Mouse (Mus musculus): ENCODE results near the gene Per3. TPM values are rescaled to one million over a fixed set of nuclear protein-coding genes. Genes with fewer than 3 reads are reported as not detected.

Gene Per3
- polyA plus RNA-seq, 1 experiment, result 1.6 TPM

- Histone ChIP-seq H3ac (ENCODE audit: control insufficient read depth, insufficient read length, low read depth) (no peak overlapping the region), H3K36me3 (ENCODE audit: control insufficient read depth, insufficient read depth) (no peaks in the 10 kb centered on the region), H3K79me3 (ENCODE audit: low read depth) (no peaks in the 10 kb centered on the region), H3K27me3 (ENCODE audit: control insufficient read depth, insufficient read depth, insufficient read length) (no peaks in the 10 kb centered on the region), H3K4me3 (ENCODE audit: insufficient read depth, poor library complexity, severe bottlenecking) (no peak overlapping the region), H3K79me2 (ENCODE audit: control insufficient read depth, insufficient read depth) (no peaks in the 10 kb centered on the region)
- TF ChIP-seq CTCF (IDR thresholded peaks at IDR 0.05; ENCODE audit: control insufficient read depth, insufficient read depth, insufficient read length), result no peak
- no peak for TF ChIP-seq MYOG (IDR thresholded peaks at IDR 0.05; ENCODE audit: control insufficient read depth, extremely low read depth, insufficient read length)
- TF ChIP-seq MAX (IDR thresholded peaks at IDR 0.05), result no peak
- TF ChIP-seq FOSL1 (IDR thresholded peaks at IDR 0.05; ENCODE audit: insufficient read depth, low read length, poor library complexity, severe bottlenecking), result no peak
- TF ChIP-seq USF1 (IDR thresholded peaks at IDR 0.05; ENCODE audit: low read depth), result no peak
- no peak for TF ChIP-seq MYOD1 (IDR thresholded peaks at IDR 0.05; ENCODE audit: control insufficient read depth, insufficient read length, low read depth)
- TF ChIP-seq CEBPB (IDR thresholded peaks at IDR 0.05; ENCODE audit: low read depth), result no peak
These were observed 66.1 kb downstream of the Per3 start for GRCm38 (mm10) chr4:150978156-150978910.

DNA sequence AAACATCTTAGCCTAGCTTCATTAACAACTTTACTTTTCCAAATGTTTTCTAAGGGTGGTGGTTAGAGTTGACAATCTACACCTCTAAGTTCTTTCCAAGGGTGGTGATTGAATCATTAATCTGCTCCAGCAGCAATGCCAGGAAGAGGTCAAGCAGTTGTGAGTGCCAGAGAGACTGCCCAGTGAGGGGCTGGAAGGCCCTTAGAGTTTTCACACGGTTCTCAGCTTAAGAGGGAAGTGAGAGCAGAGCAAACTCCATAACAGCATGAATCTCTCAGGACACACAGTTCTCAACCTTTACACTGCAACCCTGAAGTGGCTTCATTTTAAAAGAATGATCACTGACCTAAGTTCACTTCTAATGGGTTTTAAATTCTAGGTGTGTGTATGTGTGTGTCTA is 69.3 kb downstream of the Per3 start:
- Histone ChIP-seq H3K79me3 (ENCODE audit: low read depth) (no peaks in the 10 kb centered on the region), H3K79me2 (ENCODE audit: control insufficient read depth, insufficient read depth) (no peaks in the 10 kb centered on the region), H3K4me3 (ENCODE audit: insufficient read depth, poor library complexity, severe bottlenecking) (no peak overlapping the region), H3K27me3 (ENCODE audit: control insufficient read depth, insufficient read depth, insufficient read length) (no peaks in the 10 kb centered on the region), H3K36me3 (ENCODE audit: control insufficient read depth, insufficient read depth) (no peaks in the 10 kb centered on the region), H3ac (ENCODE audit: control insufficient read depth, insufficient read length, low read depth) (no peak overlapping the region)
- TF ChIP-seq CEBPB (IDR thresholded peaks at IDR 0.05; ENCODE audit: low read depth) (no peak), FOSL1 (IDR thresholded peaks at IDR 0.05; ENCODE audit: insufficient read depth, low read length, poor library complexity, severe bottlenecking) (no peak), MYOG (IDR thresholded peaks at IDR 0.05; ENCODE audit: control insufficient read depth, extremely low read depth, insufficient read length) (no peak), MYOD1 (IDR thresholded peaks at IDR 0.05; ENCODE audit: control insufficient read depth, insufficient read length, low read depth) (no peak), MAX (IDR thresholded peaks at IDR 0.05) (no peak), CTCF (IDR thresholded peaks at IDR 0.05; ENCODE audit: control insufficient read depth, insufficient read depth, insufficient read length) (no peak), USF1 (IDR thresholded peaks at IDR 0.05; ENCODE audit: low read depth) (no peak)

DNA sequence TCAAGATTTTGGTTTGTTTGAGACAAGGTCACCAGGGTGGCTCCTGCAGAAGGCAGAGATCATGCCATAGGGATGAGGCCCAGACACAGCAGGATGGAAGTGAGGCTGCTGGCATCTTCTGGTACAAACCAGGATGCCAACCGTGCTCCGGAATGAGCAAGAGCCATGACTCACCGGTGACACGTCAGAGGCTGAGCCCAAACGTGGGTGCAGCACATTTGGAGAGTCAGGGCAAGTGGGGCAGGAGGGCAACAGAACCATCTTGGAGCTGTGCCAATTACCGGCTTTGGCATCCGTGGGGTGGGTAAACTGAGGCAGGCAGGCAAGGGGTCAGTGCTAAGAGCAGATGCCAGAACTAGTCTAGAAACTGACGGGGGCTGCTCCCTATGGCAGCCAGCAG is 71.2 kb downstream of the Per3 start:
- Histone ChIP-seq H3K79me3 (ENCODE audit: low read depth) (no peaks in the 10 kb centered on the region), H3K79me2 (ENCODE audit: control insufficient read depth, insufficient read depth) (no peaks in the 10 kb centered on the region), H3K4me3 (ENCODE audit: insufficient read depth, poor library complexity, severe bottlenecking) (no peak overlapping the region), H3K27me3 (ENCODE audit: control insufficient read depth, insufficient read depth, insufficient read length) (no peaks in the 10 kb centered on the region), H3ac (ENCODE audit: control insufficient read depth, insufficient read length, low read depth) (no peak overlapping the region), H3K36me3 (ENCODE audit: control insufficient read depth, insufficient read depth) (no peaks in the 10 kb centered on the region)
- TF ChIP-seq MAX (IDR thresholded peaks at IDR 0.05), result peak; percentile 68
- peak; percentile 79 for TF ChIP-seq FOSL1 (IDR thresholded peaks at IDR 0.05; ENCODE audit: insufficient read depth, low read length, poor library complexity, severe bottlenecking)
- TF ChIP-seq MYOG (IDR thresholded peaks at IDR 0.05; ENCODE audit: control insufficient read depth, extremely low read depth, insufficient read length), result no peak
- TF ChIP-seq CTCF (IDR thresholded peaks at IDR 0.05; ENCODE audit: control insufficient read depth, insufficient read depth, insufficient read length), result no peak
- peak; percentile 36 for TF ChIP-seq MYOD1 (IDR thresholded peaks at IDR 0.05; ENCODE audit: control insufficient read depth, insufficient read length, low read depth)
- no peak for TF ChIP-seq USF1 (IDR thresholded peaks at IDR 0.05; ENCODE audit: low read depth)
- TF ChIP-seq CEBPB (IDR thresholded peaks at IDR 0.05; ENCODE audit: low read depth), result peak; percentile 28

GRCm38 (mm10) chr4:150968956-150969355 is 75.5 kb downstream of the Per3 start:
- Histone ChIP-seq H3K36me3 (ENCODE audit: control insufficient read depth, insufficient read depth) (no peaks in the 10 kb centered on the region), H3K79me3 (ENCODE audit: low read depth) (no peaks in the 10 kb centered on the region), H3ac (ENCODE audit: control insufficient read depth, insufficient read length, low read depth) (no peak overlapping the region), H3K4me3 (ENCODE audit: insufficient read depth, poor library complexity, severe bottlenecking) (no peak overlapping the region), H3K79me2 (ENCODE audit: control insufficient read depth, insufficient read depth) (no peaks in the 10 kb centered on the region), H3K27me3 (ENCODE audit: control insufficient read depth, insufficient read depth, insufficient read length) (no peaks in the 10 kb centered on the region)
- TF ChIP-seq USF1 (IDR thresholded peaks at IDR 0.05; ENCODE audit: low read depth) (no peak), FOSL1 (IDR thresholded peaks at IDR 0.05; ENCODE audit: insufficient read depth, low read length, poor library complexity, severe bottlenecking) (no peak), CTCF (IDR thresholded peaks at IDR 0.05; ENCODE audit: control insufficient read depth, insufficient read depth, insufficient read length) (no peak), MAX (IDR thresholded peaks at IDR 0.05) (no peak), CEBPB (IDR thresholded peaks at IDR 0.05; ENCODE audit: low read depth) (no peak), MYOD1 (IDR thresholded peaks at IDR 0.05; ENCODE audit: control insufficient read depth, insufficient read length, low read depth) (no peak)

DNA sequence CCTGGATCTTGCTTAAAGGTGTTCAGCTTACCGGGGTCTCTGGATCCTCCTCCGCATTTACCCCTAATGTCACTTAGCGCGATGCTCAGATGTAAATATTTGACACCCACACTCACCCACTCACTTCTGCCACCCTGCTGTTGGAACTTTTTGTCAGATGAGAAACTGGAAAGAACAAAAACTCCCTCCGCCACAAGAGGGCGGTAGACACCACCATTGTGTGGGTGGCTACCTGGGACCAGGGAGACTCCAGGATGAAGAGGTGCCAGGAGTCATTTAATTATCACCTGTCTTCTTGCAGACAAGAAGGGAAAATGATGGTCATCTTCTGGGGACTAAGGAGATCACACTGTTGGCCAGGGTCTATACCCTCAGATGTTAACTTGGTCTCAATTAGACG is 77.9 kb downstream of the Per3 start:
- H3K79me2 ChIP-seq (ENCODE audit: control insufficient read depth, insufficient read depth), result no peaks in the 10 kb centered on the region
- no peaks in the 10 kb centered on the region for H3K27me3 ChIP-seq (ENCODE audit: control insufficient read depth, insufficient read depth, insufficient read length)
- no peaks in the 10 kb centered on the region for H3K79me3 ChIP-seq (ENCODE audit: low read depth)
- H3K4me3 ChIP-seq (ENCODE audit: insufficient read depth, poor library complexity, severe bottlenecking), result no peak overlapping the region
- TF ChIP-seq FOSL1 (IDR thresholded peaks at IDR 0.05; ENCODE audit: insufficient read depth, low read length, poor library complexity, severe bottlenecking) (no peak), CTCF (IDR thresholded peaks at IDR 0.05; ENCODE audit: control insufficient read depth, insufficient read depth, insufficient read length) (peak; percentile 20)
- no peaks in the 10 kb centered on the region for H3K36me3 ChIP-seq (ENCODE audit: control insufficient read depth, insufficient read depth)
- H3ac ChIP-seq (ENCODE audit: control insufficient read depth, insufficient read length, low read depth), result no peak overlapping the region

DNA sequence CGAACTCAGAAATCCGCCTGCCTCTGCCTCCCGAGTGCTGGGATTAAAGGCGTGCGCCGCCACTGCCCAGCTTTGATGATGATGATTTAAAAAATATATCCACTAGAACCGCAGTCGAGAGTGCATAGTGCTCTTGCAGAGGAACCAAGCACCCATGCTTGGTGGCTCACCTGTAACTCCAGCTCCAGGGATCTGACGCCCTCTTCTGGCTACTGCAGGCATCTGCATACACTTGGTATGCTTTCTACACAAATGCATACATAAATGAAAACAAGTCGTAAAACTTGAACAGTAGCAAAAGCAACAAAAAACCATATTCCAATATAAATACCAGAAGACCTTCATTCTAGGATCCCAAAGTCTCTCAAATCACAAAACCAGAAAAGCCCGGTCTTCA is 78.9 kb downstream of the Per3 start:
- Histone ChIP-seq H3K4me3 (ENCODE audit: insufficient read depth, poor library complexity, severe bottlenecking) (no peak overlapping the region), H3ac (ENCODE audit: control insufficient read depth, insufficient read length, low read depth) (no peak overlapping the region), H3K79me2 (ENCODE audit: control insufficient read depth, insufficient read depth) (no peaks in the 10 kb centered on the region), H3K36me3 (ENCODE audit: control insufficient read depth, insufficient read depth) (no peaks in the 10 kb centered on the region), H3K27me3 (ENCODE audit: control insufficient read depth, insufficient read depth, insufficient read length) (no peaks in the 10 kb centered on the region), H3K79me3 (ENCODE audit: low read depth) (no peaks in the 10 kb centered on the region)
- no peak for TF ChIP-seq CEBPB (IDR thresholded peaks at IDR 0.05; ENCODE audit: low read depth)
- TF ChIP-seq FOSL1 (IDR thresholded peaks at IDR 0.05; ENCODE audit: insufficient read depth, low read length, poor library complexity, severe bottlenecking), result no peak
- no peak for TF ChIP-seq MYOD1 (IDR thresholded peaks at IDR 0.05; ENCODE audit: control insufficient read depth, insufficient read length, low read depth)
- TF ChIP-seq CTCF (IDR thresholded peaks at IDR 0.05; ENCODE audit: control insufficient read depth, insufficient read depth, insufficient read length), result peak; percentile 10
- no peak for TF ChIP-seq MAX (IDR thresholded peaks at IDR 0.05)
- TF ChIP-seq MYOG (IDR thresholded peaks at IDR 0.05; ENCODE audit: control insufficient read depth, extremely low read depth, insufficient read length), result no peak

Data from C2C12 (cell line).